Mouse (Mus musculus) forebrain, embryonic 12.5 days (tissue): ENCODE results near the gene Tbxa2r. TPM values are rescaled to one million over a fixed set of nuclear protein-coding genes. Genes with fewer than 3 reads are reported as not detected.

Experiments used
- ATAC-seq: fragments of 200-750 bp; cut with Nextera tagmentation; 2 replicates; pipeline ENCODE4 v1.8.0; 2017; ENCODE audit warnings: moderate TSS enrichment; ENCODE audit not compliant: low FRiP score
- H3K27ac ChIP-seq: fragments of 300-500 bp; sonication (generic); 2 replicates; pipeline ENCODE4 v1.5.1; 2016; ENCODE audit warnings: mild to moderate bottlenecking
- H3K27me3 ChIP-seq: fragments of 300-500 bp; sonication (generic); 2 replicates; pipeline ENCODE4 v1.6.1; 2016; ENCODE audit warnings: mild to moderate bottlenecking
- H3K36me3 ChIP-seq: fragments of 300-500 bp; sonication (generic); replicated peaks from 2 replicates; pipeline ENCODE4 v1.6.1; 2016; ENCODE audit warnings: mild to moderate bottlenecking
- H3K4me1 ChIP-seq: fragments of 300-500 bp; sonication (generic); 2 replicates; pipeline ENCODE4 v1.6.1; 2016
- H3K4me2 ChIP-seq: fragments of 300-500 bp; sonication (generic); 2 replicates; pipeline ENCODE4 v1.6.1; 2016; ENCODE audit warnings: mild to moderate bottlenecking, moderate library complexity
- H3K4me3 ChIP-seq: fragments of 300-500 bp; sonication (generic); replicated peaks from 2 replicates; pipeline ENCODE4 v1.5.1; 2016; ENCODE audit warnings: mild to moderate bottlenecking
- H3K9ac ChIP-seq: fragments of 300-500 bp; sonication (generic); 2 replicates; pipeline ENCODE4 v1.6.1; 2016; ENCODE audit warnings: mild to moderate bottlenecking
- H3K9me3 ChIP-seq: fragments of 300-500 bp; sonication (generic); 2 replicates; pipeline ENCODE4 v1.6.1; 2016
- WGBS: fragments of 180-500 bp; shearing (Covaris S2); methylation state at CpG from one replicate; pipeline ENCODE4 v1.1.7; 2016; 5-methylcytosine and 5-hydroxymethylcytosine counted together
- polyA plus RNA-seq: library from polyadenylated mRNA; unstranded; fragments of >200 nt; fragmentation: Nextera tagmentation; extraction: Ambion mirVana; gene quantifications from 2 replicates; pipeline ENCODE4 v1.2.1, GENCODE M21; 2016

Gene Tbxa2r
- polyA plus RNA-seq, 1 experiment from 2014 or later: 2.1 TPM

DNA sequence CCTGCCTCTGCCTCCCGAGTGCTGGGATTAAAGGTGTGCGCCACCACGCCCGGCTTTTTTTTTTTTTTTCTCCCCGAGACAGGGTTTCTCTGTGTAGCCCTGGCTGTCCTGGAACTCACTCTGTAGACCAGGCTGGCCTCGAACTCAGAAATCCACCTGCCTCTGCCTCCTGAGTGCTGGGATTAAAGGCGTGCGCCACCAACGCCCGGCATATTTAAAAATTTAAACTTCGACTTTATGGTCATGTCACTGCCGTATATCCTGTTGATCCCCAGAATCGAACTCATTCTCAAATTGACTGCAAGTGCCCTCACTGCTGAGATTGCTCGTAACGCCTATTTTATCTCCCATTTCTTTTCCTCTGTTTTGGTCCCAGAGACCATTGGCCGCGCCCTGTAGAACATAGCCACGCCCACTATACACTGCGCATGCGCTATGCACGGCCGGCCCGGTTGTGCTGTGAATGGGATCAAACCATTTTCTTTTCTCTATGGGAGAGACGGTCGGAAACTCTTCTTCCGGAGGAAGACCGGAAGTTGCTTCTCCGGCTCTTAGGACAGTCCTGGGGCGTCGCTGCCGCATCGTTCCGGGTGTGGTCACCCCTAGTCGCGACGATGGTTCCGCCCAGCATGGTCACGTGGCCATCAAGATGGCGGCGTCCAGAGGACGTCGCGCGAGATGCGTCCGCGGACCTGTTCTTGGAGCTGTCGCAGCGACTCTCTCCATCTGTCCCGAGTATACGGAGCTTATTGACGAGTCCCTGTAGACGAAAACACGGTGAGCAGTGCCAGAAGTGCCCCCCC lies 55.5 kb downstream of the Tbxa2r start, which contains the start of the genes Dohh and Gm48551:
TSS of gene Dohh (plus strand) at position 627 of the 803 bp plus-strand sequence.
TSS of gene Gm48551 (plus strand) at position 665 of the 803 bp plus-strand sequence.
- Histone ChIP-seq H3K9me3 (no peaks in the 10 kb centered on the region), H3K27me3 (0 out of 2 replicates have a peak, but pooled peaks cover 5% of the 10 kb centered on the region), H3K9ac (peak within 1 kb of the TSS; percentile 81), H3K4me3 (peak within 1 kb of the TSS; percentile 77), H3K27ac (peak within 1 kb of the TSS; percentile 80), H3K4me1 (peaks cover 18% of the 10 kb centered on the region), H3K4me2 (peak within 1 kb of the TSS; percentile 93), H3K36me3 (peaks cover 31% of the 10 kb centered on the region)
- 8% methylated on average over 53 of the region's 54 CpGs for WGBS
- peak; percentile 95 for ATAC-seq

DNA sequence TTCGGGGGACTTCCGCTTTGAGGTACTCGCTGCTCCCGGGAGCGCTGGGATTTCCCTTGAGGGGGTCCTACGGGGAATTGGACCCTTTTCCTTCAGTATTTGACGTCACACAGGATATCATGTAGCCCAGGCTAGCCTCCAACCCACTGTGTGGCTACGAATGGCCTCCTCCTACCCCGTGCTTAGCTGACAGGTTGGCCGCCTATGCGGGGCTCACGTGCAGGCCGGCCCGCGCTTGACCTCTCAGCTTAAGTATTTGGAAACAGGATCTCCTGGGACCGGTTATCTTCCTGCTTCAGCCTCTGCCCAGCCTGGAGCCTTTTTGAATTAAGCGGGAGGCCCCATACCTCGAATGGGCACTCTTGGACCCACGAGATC lies 56.1 kb downstream of the Tbxa2r start:
- Histone ChIP-seq H3K4me1 (peaks cover 20% of the 10 kb centered on the region), H3K9me3 (no peaks in the 10 kb centered on the region), H3K9ac (peak overlapping the region; percentile 81), H3K4me2 (peak overlapping the region; percentile 93), H3K4me3 (peak overlapping the region; percentile 77), H3K36me3 (peaks cover 31% of the 10 kb centered on the region), H3K27me3 (0 out of 2 replicates have a peak, but pooled peaks cover 5% of the 10 kb centered on the region), H3K27ac (peak overlapping the region; percentile 80)
- ATAC-seq: peak; percentile 39
- under 1% methylated on average over 19 of the region's 19 CpGs for WGBS

Other genes with a start within 250 kb of the Tbxa2r start
- 0.46 and 0.69 TPM in 2 replicates for gene Creb3l3, start 229.9 kb upstream of the Tbxa2r start, polyA plus RNA-seq
- 208 and 210 TPM in 2 replicates for gene Map2k2, start 222.8 kb upstream of the Tbxa2r start, polyA plus RNA-seq
- gene Zbtb7a, start 193.5 kb upstream of the Tbxa2r start, polyA plus RNA-seq: 12.4 and 13.5 TPM in 2 replicates
- gene Pias4, start 160.8 kb upstream of the Tbxa2r start, polyA plus RNA-seq: 51.6 and 52.9 TPM in 2 replicates
- 518 and 540 TPM in 2 replicates for gene Eef2, start 152.1 kb upstream of the Tbxa2r start, polyA plus RNA-seq
- 62.8 and 67.4 TPM in 2 replicates for gene Dapk3, start 145.7 kb upstream of the Tbxa2r start, polyA plus RNA-seq
- gene 4930442H23Rik, start 144.9 kb upstream of the Tbxa2r start, polyA plus RNA-seq: not detected in 2 replicates
- not detected in 2 replicates for gene Nmrk2, start 126.7 kb upstream of the Tbxa2r start, polyA plus RNA-seq
- gene Atcay, start 97.9 kb upstream of the Tbxa2r start, polyA plus RNA-seq: 31.8 and 33.9 TPM in 2 replicates
- 9.0 and 10.0 TPM in 2 replicates for gene Zfr2, start 95.6 kb upstream of the Tbxa2r start, polyA plus RNA-seq
- 4.1 and 5.7 TPM in 2 replicates for gene Matk, start 75.8 kb upstream of the Tbxa2r start, polyA plus RNA-seq
- 136 and 138 TPM in 2 replicates for gene Mrpl54, start 61.8 kb upstream of the Tbxa2r start, polyA plus RNA-seq
- 31.1 and 33.3 TPM in 2 replicates for gene Apba3, start 61.8 kb upstream of the Tbxa2r start, polyA plus RNA-seq
- 9.7 and 11.4 TPM in 2 replicates for gene Tjp3, start 37.1 kb upstream of the Tbxa2r start, polyA plus RNA-seq
- gene Pip5k1c, start 35.8 kb upstream of the Tbxa2r start, polyA plus RNA-seq: 84.1 and 98.7 TPM in 2 replicates
- 60.8 and 61.8 TPM in 2 replicates for gene Cactin, start 7.6 kb upstream of the Tbxa2r start, polyA plus RNA-seq
- 0.08 TPM in 1 of 2 replicates, not detected in the other for gene Gipc3, start 14.5 kb downstream of the Tbxa2r start, polyA plus RNA-seq
- 92.6 and 97.1 TPM in 2 replicates for gene Hmg20b, start 21.7 kb downstream of the Tbxa2r start, polyA plus RNA-seq
- gene Mfsd12, start 28.8 kb downstream of the Tbxa2r start, polyA plus RNA-seq: 8.2 and 8.4 TPM in 2 replicates
- gene 4930404N11Rik, start 37.1 kb downstream of the Tbxa2r start, polyA plus RNA-seq: 0.36 and 1.2 TPM in 2 replicates
- gene Fzr1, start 49.8 kb downstream of the Tbxa2r start, polyA plus RNA-seq: 145 and 148 TPM in 2 replicates
- 68.1 and 68.5 TPM in 2 replicates for gene Dohh, start 55.7 kb downstream of the Tbxa2r start, polyA plus RNA-seq
- gene Gm48551, start 55.7 kb downstream of the Tbxa2r start, polyA plus RNA-seq: 4.2 and 4.6 TPM in 2 replicates
- gene Gm48552, start 60.3 kb downstream of the Tbxa2r start, polyA plus RNA-seq: 1.4 and 2.1 TPM in 2 replicates
- gene Smim24, start 64.3 kb downstream of the Tbxa2r start, polyA plus RNA-seq: 1.8 and 2.6 TPM in 2 replicates
- gene Nfic, start 126.9 kb downstream of the Tbxa2r start, polyA plus RNA-seq: 15.3 and 16.3 TPM in 2 replicates
- 37.1 and 42.4 TPM in 2 replicates for gene Celf5, start 154.0 kb downstream of the Tbxa2r start, polyA plus RNA-seq
- gene Ncln, start 167.7 kb downstream of the Tbxa2r start, polyA plus RNA-seq: 65.8 and 66.6 TPM in 2 replicates
- 0.21 and 0.49 TPM in 2 replicates for gene S1pr4, start 171.4 kb downstream of the Tbxa2r start, polyA plus RNA-seq
- gene Gna15, start 195.5 kb downstream of the Tbxa2r start, polyA plus RNA-seq: 0.49 and 0.92 TPM in 2 replicates
- 74.8 and 75.9 TPM in 2 replicates for gene Gna11, start 216.5 kb downstream of the Tbxa2r start, polyA plus RNA-seq
- gene Aes, start 230.8 kb downstream of the Tbxa2r start, polyA plus RNA-seq: 520 TPM in 2 replicates
- 14.3 and 16.5 TPM in 2 replicates for gene Tle2, start 245.8 kb downstream of the Tbxa2r start, polyA plus RNA-seq